Mouse (Mus musculus) embryonic facial prominence, embryonic 13.5 days (tissue): ENCODE measurements around the gene Gm5294. TPM values are rescaled to one million over a fixed set of nuclear protein-coding genes. Genes with fewer than 3 reads are reported as not detected.

Experiments
- ATAC-seq: fragments of 200-750 bp; cut with Nextera tagmentation; 2 replicates; pipeline ENCODE4 v1.8.0; 2017; ENCODE audit warnings: low read depth; ENCODE audit not compliant: insufficient number of reproducible peaks, insufficient read depth, low FRiP score, low TSS enrichment
- H3K27ac ChIP-seq: fragments of 300-500 bp; sonication (generic); 2 replicates; pipeline ENCODE4 v1.5.1; 2015; ENCODE audit warnings: moderate library complexity, mild to moderate bottlenecking, inconsistent platforms
- H3K27me3 ChIP-seq: fragments of 300-500 bp; sonication (generic); 2 replicates; pipeline ENCODE4 v1.6.1; 2015; ENCODE audit warnings: mild to moderate bottlenecking, inconsistent platforms
- H3K36me3 ChIP-seq: fragments of 300-500 bp; sonication (generic); 2 replicates; pipeline ENCODE4 v1.6.1; 2015; ENCODE audit warnings: mild to moderate bottlenecking, inconsistent platforms
- H3K4me1 ChIP-seq: fragments of 300-500 bp; sonication (generic); 2 replicates; pipeline ENCODE4 v1.6.1; 2015; ENCODE audit warnings: inconsistent platforms
- H3K4me2 ChIP-seq: fragments of 300-500 bp; sonication (generic); 2 replicates; pipeline ENCODE4 v1.6.1; 2015; ENCODE audit warnings: moderate library complexity, mild to moderate bottlenecking, inconsistent platforms
- H3K4me3 ChIP-seq: fragments of 300-500 bp; sonication (generic); 2 replicates; pipeline ENCODE4 v1.5.1; 2015; ENCODE audit warnings: mild to moderate bottlenecking, inconsistent platforms
- H3K9ac ChIP-seq: fragments of 300-500 bp; sonication (generic); 2 replicates; pipeline ENCODE4 v1.6.1; 2015; ENCODE audit warnings: mild to moderate bottlenecking, inconsistent platforms
- H3K9me3 ChIP-seq: fragments of 300-500 bp; sonication (generic); 2 replicates; pipeline ENCODE4 v1.6.1; 2016; ENCODE audit warnings: inconsistent platforms
- WGBS: fragments of 180-500 bp; shearing (Covaris S2); methylation state at CpG from one replicate; pipeline ENCODE4 v1.1.7; 2015; ENCODE audit warnings: mixed read lengths; 5-methylcytosine and 5-hydroxymethylcytosine counted together
- polyA plus RNA-seq: library from polyadenylated mRNA; unstranded; fragments of >200 nt; fragmentation: Nextera tagmentation; extraction: Ambion mirVana; gene quantifications from 2 replicates; pipeline ENCODE4 v1.2.1, GENCODE M21; 2015

Gm5294 gene
- polyA plus RNA-seq, 1 experiment from 2014 or later: not detected

DNA sequence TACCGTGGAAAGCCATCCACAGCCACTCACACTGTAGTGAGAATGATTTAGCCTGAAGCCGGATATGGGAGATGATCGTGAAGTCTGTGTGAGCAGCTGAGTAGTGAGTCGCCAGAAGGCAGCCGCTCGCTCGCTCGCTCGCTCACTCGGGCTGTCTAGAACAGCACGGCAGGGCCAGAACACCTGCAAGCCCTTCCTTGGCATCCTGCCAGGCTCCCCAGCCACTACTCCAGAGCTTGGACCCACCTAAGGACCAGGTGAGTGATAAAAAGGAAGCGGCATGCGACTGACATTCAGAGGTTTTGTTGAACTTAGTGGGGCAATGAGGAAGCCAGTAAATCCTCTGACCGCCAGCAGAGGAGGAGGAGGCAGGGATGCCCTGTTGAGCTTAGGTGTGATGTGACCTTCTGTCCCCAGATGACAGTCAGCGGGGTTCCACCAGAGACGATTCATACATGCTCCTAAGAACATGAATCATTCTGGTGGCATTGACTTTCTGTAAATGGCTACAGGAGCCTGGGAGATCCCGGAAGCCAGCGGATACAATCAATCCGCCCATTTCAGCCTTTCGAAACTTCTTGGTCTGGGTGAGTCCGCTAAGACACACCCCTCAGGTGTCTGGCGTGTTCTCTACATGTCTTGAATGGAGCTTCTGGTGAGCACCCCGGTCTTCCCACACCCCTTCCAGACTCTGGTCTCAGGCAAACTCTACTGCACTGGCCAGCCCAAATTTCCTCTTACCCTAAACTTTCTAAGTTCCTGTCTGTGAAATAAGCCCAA, 30.0 kb downstream of the Gm5294 start:
- no peaks in the 10 kb centered on the region for H3K4me1 ChIP-seq
- no peak for ATAC-seq
- no peak overlapping the region for H3K27ac ChIP-seq
- H3K36me3 ChIP-seq: no peaks in the 10 kb centered on the region
- peak overlapping the region; percentile 18; the same call in 1 of the 2 replicates for H3K9ac ChIP-seq
- no peak overlapping the region for H3K4me3 ChIP-seq
- H3K27me3 ChIP-seq: no peaks in the 10 kb centered on the region
- H3K9me3 ChIP-seq: no peaks in the 10 kb centered on the region
- no peak overlapping the region for H3K4me2 ChIP-seq
- 74% methylated on average over 23 of the region's 23 CpGs for WGBS

DNA sequence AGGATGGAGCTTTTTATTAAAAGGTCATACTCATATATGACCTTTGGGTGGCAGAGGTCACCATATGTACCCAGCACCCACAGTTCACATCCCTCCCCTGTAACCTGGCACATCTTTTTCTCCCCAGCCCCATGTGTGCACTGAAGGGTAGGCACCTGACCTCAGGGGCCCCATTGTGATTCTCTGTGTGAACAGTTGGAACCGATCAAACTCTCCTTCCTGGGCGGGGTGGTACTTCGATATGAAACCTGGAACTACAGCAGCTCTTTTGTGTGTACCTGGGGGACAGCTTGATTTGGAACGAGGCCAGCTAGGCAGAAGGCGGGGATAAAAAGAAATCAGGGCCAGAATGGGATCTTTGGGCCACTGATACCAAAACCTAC, 30.6 kb downstream of the Gm5294 start:
- no peak for ATAC-seq
- no peaks in the 10 kb centered on the region for H3K4me1 ChIP-seq
- 73% methylated on average over 5 of the region's 5 CpGs for WGBS
- H3K27ac ChIP-seq: no peak overlapping the region
- no peak overlapping the region for H3K4me3 ChIP-seq
- H3K4me2 ChIP-seq: no peak overlapping the region
- H3K36me3 ChIP-seq: no peaks in the 10 kb centered on the region
- no peak overlapping the region for H3K9ac ChIP-seq
- no peaks in the 10 kb centered on the region for H3K9me3 ChIP-seq
- no peaks in the 10 kb centered on the region for H3K27me3 ChIP-seq

DNA sequence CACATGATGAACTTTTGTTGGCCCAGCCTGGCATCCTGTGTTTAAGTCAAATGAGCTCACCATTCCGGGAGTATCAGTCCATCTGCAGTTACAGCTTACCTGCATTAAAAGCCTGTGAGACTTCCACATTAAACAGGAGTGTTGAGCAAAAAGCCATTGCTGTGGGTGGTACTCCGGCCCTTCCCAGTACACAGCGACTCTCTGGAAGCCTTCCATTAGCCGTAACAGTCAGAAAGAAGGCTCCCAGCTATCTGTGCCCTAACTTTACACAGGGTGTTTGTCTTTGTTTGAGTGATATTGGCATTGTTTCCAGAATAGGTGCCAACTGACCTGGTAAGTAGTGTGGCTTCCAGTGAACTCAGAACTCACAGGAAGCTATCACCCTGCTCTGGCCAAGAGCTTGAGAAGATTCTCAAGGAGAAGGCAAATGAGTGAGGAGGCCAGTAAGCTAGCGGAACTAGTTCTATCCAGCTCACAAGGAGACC, 31.5 kb downstream of the Gm5294 start:
- 90% methylated on average over 5 of the region's 5 CpGs for WGBS
- H3K36me3 ChIP-seq: no peaks in the 10 kb centered on the region
- no peak for ATAC-seq

GRCm38 (mm10) chr5:138852151-138852550, 32.3 kb downstream of the Gm5294 start:
- WGBS: 68% methylated on average over 4 of the region's 4 CpGs
- no peak overlapping the region for H3K9ac ChIP-seq
- H3K4me2 ChIP-seq: no peak overlapping the region
- H3K27ac ChIP-seq: no peak overlapping the region
- H3K4me3 ChIP-seq: no peak overlapping the region
- no peak for ATAC-seq
- H3K9me3 ChIP-seq: no peaks in the 10 kb centered on the region
- H3K36me3 ChIP-seq: no peaks in the 10 kb centered on the region
- 0 out of 2 replicates have a peak, but pooled peaks cover under 1% of the 10 kb centered on the region for H3K4me1 ChIP-seq
- no peaks in the 10 kb centered on the region for H3K27me3 ChIP-seq

More for the DNA sequence above, 31.5 kb downstream of the Gm5294 start:
- Histone ChIP-seq H3K9ac (no peak overlapping the region), H3K4me3 (no peak overlapping the region), H3K9me3 (no peaks in the 10 kb centered on the region), H3K4me1 (no peaks in the 10 kb centered on the region), H3K27ac (no peak overlapping the region), H3K27me3 (no peaks in the 10 kb centered on the region), H3K4me2 (no peak overlapping the region)

- no peak for ATAC-seq
- peaks cover 8% of the 10 kb centered on the region for H3K4me1 ChIP-seq
- H3K27ac ChIP-seq: no peak overlapping the region
- 71% methylated on average over 2 of the region's 2 CpGs for WGBS
- H3K9me3 ChIP-seq: no peaks in the 10 kb centered on the region
- H3K27me3 ChIP-seq: no peaks in the 10 kb centered on the region
- no peaks in the 10 kb centered on the region for H3K36me3 ChIP-seq
- H3K4me3 ChIP-seq: no peak overlapping the region
- no peak overlapping the region for H3K9ac ChIP-seq
- no peak overlapping the region for H3K4me2 ChIP-seq
These were observed 33.5 kb downstream of the Gm5294 start for GRCm38 (mm10) chr5:138853349-138853748.

DNA sequence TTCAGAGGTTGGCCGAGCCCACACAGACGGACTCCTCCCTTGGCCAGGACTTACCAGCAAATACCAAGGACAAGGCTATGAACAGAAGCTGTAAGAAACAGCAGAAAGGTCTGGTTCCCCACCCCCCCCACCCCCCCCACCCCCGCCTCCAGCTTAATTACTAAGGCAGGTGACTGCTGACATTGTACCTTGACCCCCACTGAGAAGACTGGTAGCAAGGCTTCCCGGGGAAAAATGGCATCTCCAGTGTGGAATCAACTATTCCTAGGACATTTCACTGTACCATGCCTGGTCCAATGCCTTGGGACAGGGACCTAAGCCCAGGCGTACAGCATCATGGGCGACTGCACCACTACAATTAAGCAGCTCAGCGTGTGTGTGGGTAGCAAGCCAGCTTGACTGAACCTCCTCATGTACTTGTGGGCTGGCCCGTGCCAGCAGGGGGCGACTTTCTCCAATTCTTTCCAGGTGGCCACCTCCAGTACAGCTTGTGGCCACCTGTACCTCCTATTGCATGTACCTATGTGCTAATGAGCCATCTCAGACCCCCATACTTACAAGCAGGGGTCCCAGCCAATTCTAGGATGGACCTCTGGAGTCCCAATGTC, 37.2 kb downstream of the Gm5294 start:
- Histone ChIP-seq H3K9ac (no peak overlapping the region), H3K36me3 (no peaks in the 10 kb centered on the region), H3K27me3 (no peaks in the 10 kb centered on the region), H3K4me3 (no peak overlapping the region), H3K9me3 (no peaks in the 10 kb centered on the region), H3K27ac (no peak overlapping the region), H3K4me2 (no peak overlapping the region), H3K4me1 (peaks cover 8% of the 10 kb centered on the region)
- ATAC-seq: no peak
- 32% methylated on average over 9 of the region's 9 CpGs for WGBS

DNA sequence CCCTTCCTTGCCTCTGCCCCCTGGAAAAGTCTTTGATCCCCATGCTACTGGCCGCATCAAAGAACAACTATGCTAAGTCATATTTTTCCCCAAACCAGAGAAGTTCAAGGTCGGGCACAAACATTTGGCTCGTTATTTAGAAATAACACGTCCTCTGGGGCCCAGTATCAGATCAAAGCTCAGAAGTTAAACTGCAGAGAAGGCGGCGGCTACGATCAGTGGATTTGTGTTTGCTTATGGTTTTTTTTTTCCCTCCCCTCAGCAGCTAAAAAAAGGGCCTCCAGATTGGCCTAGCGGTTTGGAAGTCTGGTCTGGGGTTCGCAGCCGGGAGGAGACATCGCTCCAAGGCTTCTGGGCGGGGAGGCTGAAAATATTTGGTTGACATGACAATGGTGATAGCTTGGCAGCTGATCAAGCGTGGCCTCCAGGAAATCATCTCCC, 38.0 kb downstream of the Gm5294 start:
- Histone ChIP-seq H3K27ac (no peak overlapping the region), H3K27me3 (no peaks in the 10 kb centered on the region), H3K36me3 (no peaks in the 10 kb centered on the region), H3K9me3 (no peaks in the 10 kb centered on the region), H3K4me1 (peaks cover 8% of the 10 kb centered on the region), H3K9ac (no peak overlapping the region), H3K4me3 (no peak overlapping the region), H3K4me2 (no peak overlapping the region)
- no peak for ATAC-seq
- 44% methylated on average over 13 of the region's 13 CpGs for WGBS

DNA sequence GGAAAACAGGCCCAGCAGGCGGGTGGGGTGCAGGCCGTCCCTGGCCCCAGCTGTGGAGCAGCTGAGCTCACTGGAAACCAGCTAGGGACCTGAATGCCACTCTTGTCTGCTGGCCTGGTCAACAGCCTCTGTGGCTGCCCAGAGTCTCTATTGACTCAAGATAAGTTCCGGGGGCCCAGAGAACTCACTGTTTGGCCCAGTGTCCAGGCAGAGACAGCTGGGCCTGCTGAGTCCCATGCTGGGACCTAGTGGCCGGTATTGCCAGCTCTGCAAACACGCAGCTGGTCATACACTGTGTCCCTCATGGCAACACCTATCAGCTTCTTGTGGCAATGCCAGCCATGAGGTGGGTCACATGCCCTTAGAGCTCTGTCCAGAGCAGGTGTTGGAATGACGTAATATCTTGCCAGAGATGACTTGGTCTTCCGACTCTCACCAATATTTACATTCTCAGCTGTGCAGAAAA, 43.8 kb downstream of the Gm5294 start:
- 87% methylated on average over 7 of the region's 7 CpGs for WGBS
- no peak overlapping the region for H3K27ac ChIP-seq
- ATAC-seq: no peak

DNA sequence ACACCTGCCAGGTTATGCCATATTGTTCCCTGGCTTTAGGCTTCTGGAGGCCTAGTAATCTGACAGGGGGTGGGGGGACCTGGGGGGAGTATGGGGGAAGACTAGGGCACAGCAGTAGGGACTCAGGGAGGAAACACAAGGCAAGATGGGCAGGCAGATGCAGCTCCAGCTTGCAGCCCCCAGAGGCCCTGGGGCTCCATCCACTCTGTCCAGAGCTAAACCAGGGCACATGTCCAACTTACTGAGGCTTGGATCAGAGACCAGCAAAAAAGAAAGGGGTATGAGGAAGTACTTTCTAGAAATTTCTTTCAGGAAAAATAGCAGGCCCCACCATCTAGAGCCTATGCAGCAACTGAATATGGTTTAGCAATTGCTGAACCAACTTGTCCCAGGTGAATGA, 44.3 kb downstream of the Gm5294 start:
- Histone ChIP-seq H3K4me1 (peaks cover 4% of the 10 kb centered on the region; the same call in 1 of the 2 replicates), H3K4me3 (no peak overlapping the region), H3K9me3 (no peaks in the 10 kb centered on the region), H3K36me3 (no peaks in the 10 kb centered on the region), H3K27ac (no peak overlapping the region), H3K4me2 (no peak overlapping the region), H3K27me3 (no peaks in the 10 kb centered on the region), H3K9ac (no peak overlapping the region)
- no peak for ATAC-seq

More for the DNA sequence above, 43.8 kb downstream of the Gm5294 start:
- no peaks in the 10 kb centered on the region for H3K27me3 ChIP-seq
- no peaks in the 10 kb centered on the region for H3K36me3 ChIP-seq
- no peak overlapping the region for H3K4me3 ChIP-seq
- H3K4me2 ChIP-seq: no peak overlapping the region
- peaks cover 2% of the 10 kb centered on the region; the same call in 1 of the 2 replicates for H3K4me1 ChIP-seq
- no peaks in the 10 kb centered on the region for H3K9me3 ChIP-seq
- no peak overlapping the region for H3K9ac ChIP-seq

- Histone ChIP-seq H3K4me1 (peaks cover 5% of the 10 kb centered on the region; the same call in 1 of the 2 replicates), H3K27ac (no peak overlapping the region), H3K9ac (no peak overlapping the region), H3K36me3 (no peaks in the 10 kb centered on the region), H3K4me3 (no peak overlapping the region), H3K9me3 (no peaks in the 10 kb centered on the region), H3K4me2 (no peak overlapping the region), H3K27me3 (no peaks in the 10 kb centered on the region)
- WGBS: 56% methylated on average over 7 of the region's 7 CpGs
- ATAC-seq: no peak
These were observed 45.0 kb downstream of the Gm5294 start for GRCm38 (mm10) chr5:138864880-138865279.

DNA sequence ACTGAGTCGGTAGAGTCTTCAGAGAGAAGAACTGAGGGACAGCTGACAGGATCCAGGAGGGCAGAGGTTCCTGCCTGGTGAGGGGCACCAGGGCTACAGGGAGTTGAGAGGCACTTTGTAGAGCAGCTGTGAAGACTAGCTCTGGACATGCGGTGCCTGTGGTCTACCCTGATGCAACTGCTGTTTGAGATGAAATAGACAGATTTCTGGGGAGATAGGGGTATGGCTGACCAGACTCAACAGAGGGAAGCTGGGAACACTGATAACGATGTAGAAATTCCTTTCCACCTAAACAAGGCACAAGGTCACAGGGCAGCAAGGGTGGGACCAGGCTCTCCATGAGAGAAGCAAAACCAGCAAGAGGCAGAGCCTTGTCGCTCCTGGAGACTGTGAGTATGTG, 45.8 kb downstream of the Gm5294 start:
- no peak for ATAC-seq

More for the DNA sequence above, 45.8 kb downstream of the Gm5294 start:
- Histone ChIP-seq H3K9ac (no peak overlapping the region), H3K4me1 (peaks cover 5% of the 10 kb centered on the region; the same call in 1 of the 2 replicates), H3K4me2 (no peak overlapping the region), H3K36me3 (no peaks in the 10 kb centered on the region), H3K4me3 (no peak overlapping the region), H3K9me3 (no peaks in the 10 kb centered on the region), H3K27me3 (no peaks in the 10 kb centered on the region), H3K27ac (no peak overlapping the region)
- WGBS: 67% methylated on average over 4 of the region's 4 CpGs
